Mouse (Mus musculus) liver, embryonic 11.5 days (tissue): ENCODE data around the gene Tns4. TPM values are rescaled to one million over a fixed set of nuclear protein-coding genes. Genes with fewer than 3 reads are reported as not detected.

Experiments
- ATAC-seq: fragments of 200-750 bp; cut with Nextera tagmentation; replicated peaks from 2 replicates; pipeline ENCODE4 v1.8.0; 2017; ENCODE audit warnings: moderate number of reproducible peaks, mild to moderate bottlenecking, moderate TSS enrichment, moderate library complexity; ENCODE audit not compliant: low FRiP score
- DNase-seq: peaks from one replicate; pipeline ENCODE4 v3.0.0-alpha.2; 2017; ENCODE audit warnings: low spot score
- H3K27ac ChIP-seq: fragments of 300-500 bp; sonication (generic); 2 replicates; pipeline ENCODE4 v1.5.1; 2014; ENCODE audit warnings: mild to moderate bottlenecking, low read depth, low read length, control low read depth
- H3K27me3 ChIP-seq: fragments of 300-500 bp; sonication (generic); replicated peaks from 2 replicates; pipeline ENCODE4 v1.6.1; 2014; ENCODE audit warnings: low read length, mixed read lengths; ENCODE audit not compliant: control insufficient read depth, insufficient read depth
- H3K36me3 ChIP-seq: fragments of 300-500 bp; sonication (generic); 2 replicates; pipeline ENCODE4 v1.6.1; 2014; ENCODE audit warnings: mild to moderate bottlenecking, low read length, moderate library complexity, mixed read lengths; ENCODE audit not compliant: control insufficient read depth, insufficient read depth
- H3K4me1 ChIP-seq: fragments of 300-500 bp; sonication (generic); replicated peaks from 2 replicates; pipeline ENCODE4 v1.6.1; 2014; ENCODE audit warnings: low read length, mixed read lengths; ENCODE audit not compliant: control insufficient read depth, insufficient read depth
- H3K4me2 ChIP-seq: fragments of 300-500 bp; sonication (generic); 2 replicates; pipeline ENCODE4 v1.6.1; 2014; ENCODE audit warnings: mild to moderate bottlenecking, control low read depth, moderate library complexity
- H3K4me3 ChIP-seq: fragments of 300-500 bp; sonication (generic); 2 replicates; pipeline ENCODE4 v1.5.1; 2014; ENCODE audit warnings: low read depth, low read length, control low read depth
- H3K9ac ChIP-seq: fragments of 300-500 bp; sonication (generic); 2 replicates; pipeline ENCODE4 v1.6.1; 2014; ENCODE audit warnings: low read depth, low read length, control low read depth
- H3K9me3 ChIP-seq: fragments of 300-500 bp; sonication (generic); 2 replicates; pipeline ENCODE4 v1.6.1; 2016; ENCODE audit warnings: low read length, inconsistent platforms, mixed read lengths; ENCODE audit not compliant: control insufficient read depth
- whole genome bisulfite sequencing: fragments of 180-500 bp; shearing (Covaris S2); extraction: QIAGEN DNeasy Blood & Tissue Kit; methylation state at CpG from one replicate; pipeline ENCODE4 v1.1.7; 2014; 5-methylcytosine and 5-hydroxymethylcytosine counted together
- polyA plus RNA-seq: library from polyadenylated mRNA; unstranded; fragments of >200 nt; fragmentation: Nextera tagmentation; extraction: Ambion mirVana; gene quantifications from 2 replicates; pipeline ENCODE4 v1.2.1, GENCODE M21; 2014

Gene Tns4
- polyA plus RNA-seq, 1 experiment from 2014 or later: not detected

DNA sequence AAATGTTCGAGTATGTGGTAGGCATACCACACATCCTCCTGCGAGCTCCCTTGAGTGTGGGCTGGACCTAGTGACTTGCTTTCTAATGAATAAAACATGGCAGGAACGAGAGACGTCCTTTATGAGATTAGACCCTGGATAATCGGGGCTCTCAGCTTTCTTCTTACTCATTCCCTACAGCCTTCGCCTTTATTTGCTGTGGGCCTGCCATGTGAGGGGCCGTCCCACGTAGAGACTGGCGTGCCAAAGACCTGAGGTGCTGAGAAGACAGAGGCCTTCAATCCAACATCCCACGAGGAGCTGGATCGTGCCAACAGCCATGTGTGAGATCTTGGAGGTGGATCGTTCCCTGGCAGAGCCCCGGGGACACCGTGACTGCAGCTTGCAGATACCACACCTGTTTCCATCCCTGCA is 32.1 kb upstream of the Tns4 start:
- no peak overlapping the region for H3K27ac ChIP-seq
- peaks cover 2% of the 10 kb centered on the region for H3K4me1 ChIP-seq
- H3K36me3 ChIP-seq: no peaks in the 10 kb centered on the region
- no peak for DNase-seq
- no peak overlapping the region for H3K9ac ChIP-seq
- H3K27me3 ChIP-seq: no peaks in the 10 kb centered on the region
- H3K4me2 ChIP-seq: no peak overlapping the region
- ATAC-seq: no peak
- H3K9me3 ChIP-seq: no peaks in the 10 kb centered on the region
- 73% methylated on average over 14 of the region's 14 CpGs for WGBS
- no peak overlapping the region for H3K4me3 ChIP-seq

DNA sequence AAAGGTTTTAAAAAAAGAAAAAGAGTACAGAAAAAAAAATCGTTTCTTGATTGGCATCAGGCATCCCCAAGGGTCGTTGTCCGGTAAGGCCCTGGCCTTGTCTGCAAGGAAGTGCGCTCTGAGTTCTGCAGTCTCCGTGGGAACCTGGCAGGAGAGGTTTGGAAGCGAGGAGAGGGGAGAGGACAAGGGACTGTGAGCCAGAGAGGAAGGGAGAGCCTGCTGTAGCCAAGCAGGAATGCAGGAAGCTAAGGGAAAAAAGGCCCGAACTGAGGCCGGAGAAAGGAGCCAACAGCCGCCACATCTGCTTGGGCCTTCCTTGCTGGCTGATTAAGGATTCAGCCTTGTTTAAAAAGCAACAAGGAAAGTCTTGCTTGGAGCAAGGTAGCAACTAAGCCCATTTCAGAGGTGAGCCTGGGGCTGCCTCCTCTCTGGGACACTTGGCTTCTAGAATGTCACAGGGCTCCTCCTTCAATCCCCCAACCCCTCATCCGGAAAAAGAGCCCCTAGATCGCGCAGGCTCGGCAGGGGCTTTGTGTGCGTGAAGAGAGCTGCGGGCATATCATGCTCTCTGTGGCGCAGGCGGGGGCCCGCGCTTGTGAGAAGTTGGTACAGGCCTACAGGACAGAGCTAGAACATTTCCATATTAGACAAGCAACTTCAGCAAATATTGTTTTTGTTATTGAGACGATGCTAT is 31.6 kb upstream of the Tns4 start:
- H3K27ac ChIP-seq: no peak overlapping the region
- no peak overlapping the region for H3K4me2 ChIP-seq

GRCm38 (mm10) chr11:99118963-99119362 is 29.9 kb upstream of the Tns4 start:
- Histone ChIP-seq H3K4me3 (no peak overlapping the region), H3K9ac (no peak overlapping the region)
- no peak for ATAC-seq

More for the DNA sequence above, 31.6 kb upstream of the Tns4 start:
- Histone ChIP-seq H3K9me3 (no peaks in the 10 kb centered on the region), H3K4me1 (peaks cover 2% of the 10 kb centered on the region), H3K36me3 (no peaks in the 10 kb centered on the region), H3K27me3 (no peaks in the 10 kb centered on the region), H3K9ac (no peak overlapping the region), H3K4me3 (no peak overlapping the region)
- WGBS: 63% methylated on average over 20 of the region's 20 CpGs
- DNase-seq (no peak), ATAC-seq (no peak)

DNA sequence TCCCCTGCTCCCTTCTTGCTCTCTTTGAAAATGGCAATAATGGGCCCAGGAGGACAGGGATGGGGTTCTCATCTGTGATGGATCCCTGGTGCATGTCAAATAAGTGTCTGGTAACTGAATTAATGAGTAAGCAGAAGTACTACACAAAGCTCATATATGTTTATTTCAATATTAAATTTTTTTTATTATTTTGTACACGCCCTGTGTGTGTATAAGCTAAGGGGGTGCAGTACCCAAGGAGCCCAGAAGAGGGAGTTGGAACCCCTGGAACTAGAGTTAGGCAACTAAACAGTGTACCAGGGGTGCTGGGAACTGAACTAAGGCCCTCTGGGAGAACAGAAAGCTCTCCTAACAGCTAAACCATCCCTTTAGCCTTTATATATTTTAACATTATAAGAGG is 29.3 kb upstream of the Tns4 start:
- no peak overlapping the region for H3K9ac ChIP-seq
- H3K4me2 ChIP-seq: no peak overlapping the region
- H3K27me3 ChIP-seq: no peaks in the 10 kb centered on the region
- H3K4me3 ChIP-seq: no peak overlapping the region
- 88% methylated on average over 1 of the region's 1 CpGs for WGBS
- H3K4me1 ChIP-seq: no peaks in the 10 kb centered on the region; the same call in 1 of the 2 replicates
- no peak overlapping the region for H3K27ac ChIP-seq
- no peaks in the 10 kb centered on the region for H3K9me3 ChIP-seq
- DNase-seq (no peak), ATAC-seq (no peak)
- H3K36me3 ChIP-seq: no peaks in the 10 kb centered on the region

More at GRCm38 (mm10) chr11:99118963-99119362, 29.9 kb upstream of the Tns4 start:
- Histone ChIP-seq H3K27me3 (no peaks in the 10 kb centered on the region), H3K4me2 (no peak overlapping the region), H3K4me1 (no peaks in the 10 kb centered on the region; the same call in 1 of the 2 replicates), H3K36me3 (no peaks in the 10 kb centered on the region), H3K9me3 (no peaks in the 10 kb centered on the region), H3K27ac (no peak overlapping the region)
- WGBS: 84% methylated on average over 7 of the region's 7 CpGs
- DNase-seq: no peak

GRCm38 (mm10) chr11:99117907-99118306 is 28.8 kb upstream of the Tns4 start:
- ATAC-seq: no peak

DNA sequence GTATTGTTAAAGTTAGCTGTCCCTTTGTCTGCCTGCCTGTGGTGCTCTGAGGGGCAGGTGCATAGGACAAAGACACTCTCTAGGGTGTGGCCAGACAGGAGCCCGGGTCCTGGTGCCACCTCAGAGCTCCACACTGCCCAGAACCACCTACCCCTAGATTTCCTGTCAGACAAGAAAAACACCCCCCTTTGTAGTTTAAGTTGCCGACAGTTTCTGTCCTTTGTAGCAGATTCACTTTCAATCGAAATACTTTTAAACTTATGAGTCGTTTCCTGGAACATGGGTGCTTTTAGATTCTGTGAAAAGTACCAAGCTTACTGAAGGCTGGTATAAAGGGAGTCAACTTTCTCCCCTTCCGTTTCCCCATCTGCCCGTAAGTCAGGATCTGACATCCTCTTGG is 26.8 kb upstream of the Tns4 start:
- H3K36me3 ChIP-seq: no peaks in the 10 kb centered on the region
- no peak overlapping the region for H3K4me3 ChIP-seq
- H3K27me3 ChIP-seq: no peaks in the 10 kb centered on the region
- DNase-seq (no peak), ATAC-seq (no peak)
- WGBS: 68% methylated on average over 6 of the region's 6 CpGs
- H3K27ac ChIP-seq: no peak overlapping the region
- no peak overlapping the region for H3K9ac ChIP-seq
- no peaks in the 10 kb centered on the region for H3K9me3 ChIP-seq
- no peak overlapping the region for H3K4me2 ChIP-seq
- H3K4me1 ChIP-seq: no peaks in the 10 kb centered on the region; the same call in none of the 2 replicates

More at GRCm38 (mm10) chr11:99117907-99118306, 28.8 kb upstream of the Tns4 start:
- Histone ChIP-seq H3K27me3 (no peaks in the 10 kb centered on the region), H3K4me3 (no peak overlapping the region), H3K9me3 (no peaks in the 10 kb centered on the region), H3K4me1 (no peaks in the 10 kb centered on the region; the same call in none of the 2 replicates), H3K9ac (no peak overlapping the region), H3K4me2 (no peak overlapping the region), H3K36me3 (no peaks in the 10 kb centered on the region), H3K27ac (no peak overlapping the region)
- 86% methylated on average over 7 of the region's 7 CpGs for WGBS
- DNase-seq: no peak

DNA sequence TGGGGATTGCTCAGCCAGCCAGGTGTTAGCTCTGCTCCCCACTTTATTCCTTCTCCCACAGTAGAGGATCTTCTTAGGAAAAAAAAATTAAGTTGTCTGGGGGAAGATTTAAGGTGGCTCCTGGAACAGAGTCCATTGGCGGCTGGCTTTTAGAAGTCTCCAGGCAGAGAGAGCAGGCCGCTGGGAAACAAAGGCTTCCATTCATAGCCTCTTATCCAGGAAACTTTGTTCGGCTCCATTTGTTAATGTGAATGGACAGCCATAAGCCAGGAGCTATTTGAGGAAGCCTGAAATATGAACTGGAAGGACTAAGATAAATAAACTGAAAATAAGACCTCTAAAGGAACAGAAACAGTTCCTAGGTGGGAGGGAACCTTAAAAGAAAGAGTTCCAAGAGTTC is 24.0 kb upstream of the Tns4 start:
- ATAC-seq (no peak), DNase-seq (no peak)
- Histone ChIP-seq H3K4me3 (no peak overlapping the region), H3K4me2 (no peak overlapping the region), H3K9me3 (no peaks in the 10 kb centered on the region), H3K9ac (no peak overlapping the region), H3K27ac (peak overlapping the region; percentile 13; the same call in 1 of the 2 replicates), H3K27me3 (no peaks in the 10 kb centered on the region), H3K4me1 (no peaks in the 10 kb centered on the region; the same call in 1 of the 2 replicates), H3K36me3 (no peaks in the 10 kb centered on the region)
- WGBS: 58% methylated on average over 3 of the region's 3 CpGs

GRCm38 (mm10) chr11:99112700-99113099 is 23.6 kb upstream of the Tns4 start:
- Histone ChIP-seq H3K27ac (peak overlapping the region; percentile 13; the same call in 1 of the 2 replicates), H3K9me3 (no peaks in the 10 kb centered on the region), H3K4me1 (no peaks in the 10 kb centered on the region; the same call in 1 of the 2 replicates), H3K4me2 (no peak overlapping the region), H3K9ac (no peak overlapping the region), H3K27me3 (no peaks in the 10 kb centered on the region), H3K4me3 (no peak overlapping the region), H3K36me3 (no peaks in the 10 kb centered on the region)
- WGBS: 43% methylated on average over 5 of the region's 5 CpGs
- DNase-seq: no peak
- ATAC-seq: no peak

DNA sequence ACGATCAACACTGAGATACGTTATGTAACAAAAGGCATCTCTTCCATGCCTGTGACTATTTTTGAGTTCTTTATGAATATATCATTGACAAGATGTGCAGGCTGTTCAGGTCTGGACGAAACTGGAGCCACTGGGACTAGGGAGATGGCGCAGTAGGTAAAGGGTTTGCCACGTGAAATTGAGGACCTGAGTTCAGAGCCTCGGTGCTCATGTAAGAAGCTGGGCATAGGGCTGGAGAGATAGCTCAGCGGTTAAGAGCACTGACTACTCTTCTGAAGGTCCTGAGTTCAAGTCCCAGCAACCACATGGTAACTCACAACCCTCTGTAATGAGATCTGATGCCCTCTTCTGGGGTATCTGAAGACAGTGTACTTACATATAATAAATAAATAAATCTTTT is 22.5 kb upstream of the Tns4 start:
- no peak for DNase-seq
- 85% methylated on average over 7 of the region's 7 CpGs for WGBS

More for the DNA sequence above, 22.5 kb upstream of the Tns4 start:
- H3K4me2 ChIP-seq: no peak overlapping the region
- no peak overlapping the region for H3K27ac ChIP-seq
- ATAC-seq: no peak
- no peaks in the 10 kb centered on the region for H3K36me3 ChIP-seq
- no peak overlapping the region for H3K4me3 ChIP-seq
- H3K4me1 ChIP-seq: peaks cover 6% of the 10 kb centered on the region
- no peaks in the 10 kb centered on the region for H3K27me3 ChIP-seq
- H3K9me3 ChIP-seq: no peaks in the 10 kb centered on the region
- H3K9ac ChIP-seq: no peak overlapping the region
